Mouse (Mus musculus) thymus, postnatal 10 days (tissue): ENCODE measurements at regions not wholly inside any gene's neighbourhood (a gene's known extent, or its start where the extent isn't known, plus 50 kb on each side); places are given as distances from the start of the nearest gene placed in this dataset.
"Not testable (repeated sequence)": the region's sequence is repeated elsewhere in the genome, so short reads cannot be mapped to it uniquely, and the experiment has no call there.

Source experiments
- DNase-seq, 2 experiments: peaks; one replicate each; pipeline ENCODE4 v3.0.0; 2021; ENCODE audit warnings: low spot score in 2 of 2

DNA sequence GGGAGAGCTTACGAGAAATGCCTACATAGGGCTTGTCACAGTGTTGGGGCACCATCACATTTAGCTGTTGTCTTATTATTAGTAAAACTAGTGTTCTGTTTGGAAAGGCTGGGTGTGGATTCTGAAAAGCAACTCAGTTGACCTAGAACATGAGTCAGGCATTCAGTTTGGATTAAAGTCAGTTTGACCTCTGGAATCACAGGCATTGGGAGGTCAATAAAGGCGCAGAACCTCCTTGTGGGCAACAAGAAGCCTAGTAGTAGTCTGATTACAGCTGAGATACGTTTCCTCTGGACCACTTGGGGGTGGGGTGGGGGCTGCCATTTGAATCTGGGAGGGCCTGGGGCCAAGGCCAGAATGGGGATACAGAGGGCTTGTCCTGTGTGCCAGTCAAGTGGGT lies 52.1 kb upstream of the Map3k1 start:
- DNase-seq: no peak

DNA sequence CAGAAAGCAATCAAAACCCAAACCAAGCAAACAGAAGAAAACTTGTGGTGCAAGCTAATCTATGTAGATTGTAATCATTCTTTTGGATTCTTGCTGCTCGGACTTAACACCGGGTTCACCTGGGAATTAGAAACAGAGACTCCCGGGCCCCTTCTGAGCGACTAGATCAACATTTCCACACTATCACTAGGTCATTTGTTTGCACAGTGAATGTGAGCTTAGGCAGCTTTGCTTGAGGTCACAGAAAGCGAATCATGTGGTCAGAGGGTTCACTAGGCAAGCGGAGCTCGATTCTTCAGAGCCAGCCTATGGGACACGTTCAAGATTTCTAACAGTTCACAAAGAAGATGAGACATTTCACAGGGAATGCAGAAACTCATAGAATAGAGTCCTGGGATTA lies 53.5 kb upstream of the Map3k1 start:
- DNase-seq: no peak

DNA sequence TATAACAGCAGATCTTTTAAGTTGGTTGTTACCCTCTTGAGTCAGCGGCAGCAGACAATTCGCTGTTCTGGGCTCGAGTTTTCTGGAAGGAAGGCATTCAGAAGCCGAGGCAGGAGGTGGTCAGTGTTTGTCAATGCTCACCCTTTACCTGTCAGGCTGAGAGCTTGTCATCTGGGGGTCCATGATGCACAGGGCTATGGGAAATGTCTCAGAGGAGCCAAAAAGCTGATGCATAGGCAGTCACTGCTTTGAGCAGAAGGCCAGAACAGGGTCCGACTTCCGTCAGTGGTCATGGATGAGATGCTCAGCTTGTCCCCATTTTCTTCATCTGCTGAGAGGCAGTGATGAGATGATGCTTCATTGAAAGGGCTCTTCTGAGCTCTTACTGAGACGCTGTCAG lies 57.2 kb upstream of the Map3k1 start:
- no peak for DNase-seq

DNA sequence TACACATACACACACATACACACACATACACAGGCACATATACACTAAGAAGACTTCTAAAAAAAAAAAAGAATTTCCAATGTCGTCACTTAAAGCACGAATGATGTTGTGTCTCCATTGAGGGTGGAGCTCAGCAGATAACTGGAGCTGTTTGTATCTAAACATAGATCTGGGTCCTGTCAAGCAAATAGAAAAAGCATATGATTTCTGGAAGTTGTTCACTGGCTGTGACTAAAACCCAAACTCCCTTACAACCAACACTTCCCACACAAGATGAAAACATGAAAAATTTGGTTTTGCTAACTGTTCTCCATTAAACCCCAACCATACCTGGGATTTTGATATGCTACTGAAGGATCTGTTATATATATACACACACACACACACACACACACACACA lies 58.5 kb upstream of the Map3k1 start:
- no peak for DNase-seq

DNA sequence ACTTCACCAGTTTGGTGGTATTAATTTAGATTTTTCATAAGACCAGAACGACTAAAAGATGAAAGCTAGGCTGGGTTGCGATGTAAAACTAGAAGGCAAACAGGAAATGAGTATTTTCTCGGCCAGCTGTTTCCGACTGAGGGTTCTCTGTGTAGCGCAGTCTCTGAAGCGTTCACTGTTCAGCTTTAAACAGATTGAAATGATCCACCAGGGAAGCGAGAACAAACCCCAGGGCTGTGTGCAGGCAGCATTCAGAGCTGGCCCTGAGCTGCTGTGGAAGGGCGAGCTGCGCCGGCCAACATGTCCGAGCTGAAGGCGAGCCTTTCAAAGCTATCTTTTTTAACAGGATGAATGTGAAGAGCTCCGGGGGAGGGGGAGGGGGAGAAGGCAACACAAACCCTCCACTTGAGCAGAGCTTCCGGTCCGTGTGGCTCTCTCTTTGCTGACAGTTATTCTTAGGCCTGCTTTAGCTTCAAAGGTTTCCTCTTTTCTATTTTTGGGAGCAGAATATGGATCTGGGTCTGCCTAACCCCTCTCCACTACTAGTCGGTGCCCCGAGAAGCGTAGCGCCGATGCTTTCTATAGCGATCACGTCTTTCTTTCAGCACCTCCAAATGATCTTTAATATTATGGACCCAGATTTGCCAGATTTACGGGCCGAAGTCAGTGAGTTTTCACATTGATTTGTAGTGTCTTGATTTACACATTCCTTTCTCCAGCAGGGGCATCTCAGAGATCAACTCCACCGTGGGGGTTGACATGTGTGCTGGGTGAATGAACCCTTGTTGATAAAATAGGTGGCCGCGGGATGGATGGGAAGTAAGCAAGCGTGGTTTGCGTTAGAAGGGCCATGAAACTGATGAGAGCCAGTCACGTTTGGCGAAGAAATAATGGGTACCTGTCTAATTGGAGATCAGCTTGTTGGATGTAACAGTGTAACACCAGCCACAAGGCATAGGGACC lies 59.3 kb upstream of the Map3k1 start:
- peak; percentile 58 to 67 for DNase-seq

DNA sequence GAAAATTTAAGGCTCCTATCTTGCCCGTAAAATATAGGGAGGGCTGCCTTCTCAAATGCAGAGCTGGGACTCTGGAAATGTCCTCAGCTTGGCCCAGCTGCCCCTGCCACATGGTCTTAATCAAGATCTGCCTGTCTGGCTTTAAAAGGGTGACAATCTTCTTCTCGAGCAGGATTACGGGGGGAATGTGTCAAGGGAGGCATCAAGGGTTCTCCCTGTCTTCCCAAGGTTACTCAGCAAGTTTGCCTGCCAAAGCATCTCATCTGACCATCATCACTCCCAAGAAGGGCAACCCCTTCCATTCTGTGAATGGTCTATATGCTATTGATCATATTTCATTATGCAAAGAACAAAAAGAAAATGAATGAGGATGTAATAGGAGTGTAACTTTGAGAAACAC lies 60.2 kb upstream of the Map3k1 start:
- no peak for DNase-seq

DNA sequence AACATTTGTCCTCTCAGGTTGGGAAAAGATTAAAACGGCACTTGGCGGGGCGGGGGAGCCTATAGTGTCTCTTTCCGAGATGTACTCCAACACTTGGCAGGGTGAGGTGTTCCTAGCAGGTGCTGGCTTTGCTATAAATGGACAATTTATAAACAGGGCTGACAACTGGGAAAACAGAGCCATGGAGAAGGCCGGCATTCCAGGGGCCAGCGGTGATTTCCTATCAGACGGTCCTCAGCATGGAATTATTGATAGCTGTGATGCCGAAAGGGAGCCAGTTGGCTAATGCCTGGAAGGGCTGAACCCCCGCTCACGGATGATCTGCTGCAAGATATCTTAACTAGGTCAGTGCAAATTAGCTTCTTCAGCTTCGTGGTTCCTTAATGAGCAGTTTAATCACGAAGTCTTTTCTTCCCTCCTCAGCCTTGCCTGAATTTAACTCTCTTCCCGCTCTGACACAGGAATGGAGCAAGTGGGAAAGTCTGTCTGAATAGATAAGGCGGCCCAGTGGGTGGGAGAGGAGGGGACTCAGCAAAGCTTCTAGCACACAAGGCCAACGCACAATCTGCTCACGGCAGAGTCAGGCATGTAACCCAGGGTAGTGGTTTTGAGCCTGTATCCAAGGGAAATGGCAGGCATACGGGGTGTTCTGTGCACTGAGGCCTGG lies 61.1 kb upstream of the Map3k1 start:
- DNase-seq: no peak

DNA sequence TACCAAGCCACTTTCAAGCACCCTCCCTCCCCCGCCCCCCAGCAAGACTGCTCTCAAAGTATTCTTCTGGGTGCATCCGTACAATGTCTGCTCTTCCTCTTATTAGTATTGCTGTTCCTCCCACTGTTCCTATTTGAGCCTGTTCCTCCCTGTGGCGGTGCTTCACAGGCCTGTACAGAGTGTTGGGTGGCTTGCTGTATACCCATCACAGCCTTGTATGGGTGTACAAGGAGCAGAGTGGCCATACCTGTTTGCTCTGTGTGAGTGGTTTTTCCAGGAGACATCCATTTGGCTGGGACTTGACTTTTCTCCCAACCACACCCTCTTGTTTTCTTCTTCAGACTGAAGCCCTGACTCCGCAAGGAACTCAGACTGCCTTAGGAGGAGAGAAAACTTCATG lies 61.7 kb upstream of the Map3k1 start:
- DNase-seq: no peak

DNA sequence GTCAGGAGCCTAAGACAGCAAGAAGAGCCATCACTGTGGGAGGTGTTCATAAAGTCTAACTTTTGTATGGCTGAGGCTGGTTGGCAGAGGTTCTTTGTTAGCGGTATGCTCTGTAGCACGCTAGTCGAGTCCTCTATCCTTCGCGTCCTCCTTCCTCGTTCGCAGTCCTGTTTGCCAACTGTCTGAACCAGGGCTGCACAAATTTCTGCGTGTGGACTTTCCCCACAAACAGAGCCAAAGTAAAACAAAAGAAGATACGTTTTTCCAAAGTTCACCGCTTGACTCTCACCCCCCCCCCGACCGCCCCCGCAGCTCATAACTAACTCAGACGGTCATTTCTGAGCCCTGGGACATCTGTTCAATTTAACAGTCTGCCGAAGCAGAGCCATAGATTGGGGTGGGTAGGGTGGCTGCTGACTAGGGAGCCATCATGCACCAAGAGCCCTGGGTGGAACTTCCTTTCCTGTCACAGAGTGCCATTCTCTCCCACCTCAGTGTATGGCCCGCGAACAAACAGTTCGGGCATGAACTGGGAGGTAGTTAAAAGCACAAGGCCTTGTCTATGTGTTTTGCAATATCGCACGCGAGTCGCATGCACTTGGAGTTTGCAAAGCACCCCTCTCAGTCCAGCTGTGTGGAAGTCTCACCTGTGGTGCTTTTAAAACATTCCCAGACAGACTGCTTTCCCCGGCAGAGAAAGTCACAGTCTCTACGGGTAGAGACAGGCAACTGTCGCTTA lies 63.0 kb upstream of the Map3k1 start:
- DNase-seq: no peak

DNA sequence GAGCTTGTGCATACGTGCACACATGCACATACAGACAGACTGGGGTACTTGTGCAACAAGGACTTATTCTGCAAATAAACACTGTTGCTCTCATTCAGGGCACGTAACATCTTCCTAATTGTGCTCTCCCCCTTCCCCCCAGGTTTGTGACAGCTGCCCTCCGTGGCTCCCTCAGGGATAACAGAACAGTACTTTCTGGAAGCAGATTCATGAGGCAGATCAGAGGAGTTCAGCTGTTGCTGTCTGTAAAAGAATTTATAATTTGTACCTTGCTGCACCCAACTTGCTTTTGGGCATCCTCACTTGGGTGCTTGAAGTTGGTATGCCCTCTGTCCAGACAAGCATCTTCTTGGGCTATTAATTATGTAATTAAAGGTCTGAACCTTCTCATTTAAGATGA lies 65.5 kb upstream of the Map3k1 start:
- no peak for DNase-seq

DNA sequence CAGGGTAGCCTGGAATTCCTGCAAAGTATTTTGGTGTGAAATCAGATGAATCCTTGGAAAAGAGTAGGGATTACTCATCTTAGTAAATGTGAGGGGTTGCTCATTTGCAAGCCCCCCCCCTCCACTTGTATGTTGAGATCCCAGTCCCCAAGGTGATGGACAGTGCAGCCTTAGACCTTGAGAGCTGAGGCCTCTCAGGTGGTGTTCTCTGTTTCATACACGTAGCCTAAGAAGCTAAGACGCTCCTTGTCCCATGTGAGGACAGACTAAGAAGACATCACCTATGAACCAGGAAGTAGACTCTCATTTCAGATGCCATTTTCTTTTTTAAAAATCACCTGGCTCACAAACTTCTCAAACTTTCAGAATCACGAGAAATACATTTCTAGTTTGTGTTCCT lies 67.6 kb upstream of the Map3k1 start:
- no peak for DNase-seq

DNA sequence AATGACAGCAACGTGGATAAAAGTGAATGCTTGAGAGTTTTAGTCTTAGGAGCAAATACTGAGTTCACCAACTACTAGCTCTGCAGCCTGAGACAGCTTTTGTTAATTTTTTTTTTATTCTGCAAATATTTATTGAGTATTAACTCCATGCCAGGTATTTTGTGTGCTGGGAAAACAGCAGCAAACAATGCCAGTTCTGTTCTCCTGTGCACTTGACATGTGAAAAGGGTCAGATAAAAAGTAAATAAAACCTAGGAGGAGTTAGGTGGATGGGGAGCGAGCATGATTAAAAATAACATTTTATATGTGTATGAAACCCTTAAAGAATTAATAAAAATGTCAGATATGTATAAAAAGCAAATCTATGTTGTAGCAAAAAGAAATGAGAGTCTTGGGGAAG lies 68.1 kb upstream of the Map3k1 start:
- DNase-seq: no peak

DNA sequence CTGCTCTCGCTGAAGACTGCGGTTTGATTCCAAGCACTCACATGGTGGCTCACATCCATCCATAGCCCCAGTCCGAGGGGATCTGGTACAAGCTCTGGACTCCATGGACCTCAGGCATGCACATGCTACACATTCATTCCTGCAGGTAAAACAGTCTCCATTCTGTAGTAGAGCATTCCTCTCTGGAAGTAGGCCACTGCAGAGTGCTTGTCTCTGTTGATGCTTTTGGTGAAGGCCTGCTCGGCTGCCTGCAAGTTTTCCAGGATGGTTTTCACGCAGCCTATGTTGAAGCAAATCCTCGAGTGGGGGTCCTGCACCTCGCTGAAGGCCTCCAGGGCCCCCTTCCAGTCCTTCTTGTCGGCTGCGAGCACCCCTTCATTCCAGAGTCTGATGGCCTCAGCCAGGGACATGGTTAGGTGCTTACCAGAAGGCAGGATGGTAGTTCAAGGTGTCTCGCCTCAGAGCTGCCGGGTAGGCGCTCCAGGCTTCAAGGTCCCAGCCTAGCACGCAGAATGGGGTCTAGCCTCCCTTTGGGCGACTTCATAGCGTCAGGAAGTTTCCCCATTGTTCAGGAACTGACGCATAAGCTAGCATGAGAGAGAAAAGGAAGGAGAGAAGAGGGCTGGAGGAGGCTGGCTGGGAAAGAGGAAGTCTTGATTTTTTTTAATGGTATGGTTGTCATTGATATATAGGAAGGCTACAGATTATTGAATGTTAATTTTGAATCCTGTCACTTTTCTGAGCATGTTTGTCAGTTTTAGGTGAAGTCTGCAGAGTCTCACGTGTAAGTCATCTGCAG lies 75.2 kb upstream of the Map3k1 start:
- not testable (repeated sequence) for DNase-seq

DNA sequence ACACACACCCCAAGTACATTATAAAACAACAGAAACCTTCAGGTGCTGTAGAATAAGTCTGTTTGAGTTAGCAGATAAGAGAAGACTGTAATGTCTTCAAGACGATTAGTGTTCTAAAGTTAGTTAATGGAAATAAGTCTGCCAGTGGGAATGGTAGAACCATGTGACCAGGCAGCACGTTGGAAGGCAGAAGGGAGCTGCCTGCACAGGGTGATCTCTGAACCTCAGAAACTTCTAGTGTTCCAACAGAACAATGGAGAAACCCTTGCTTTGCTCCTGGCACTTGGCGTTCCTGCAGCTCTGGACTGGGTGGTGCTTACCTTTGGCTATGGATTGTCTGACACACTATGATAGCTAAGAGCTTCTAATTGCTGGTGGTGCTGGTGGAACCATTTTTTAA lies 82.0 kb upstream of the Map3k1 start:
- DNase-seq: no peak

DNA sequence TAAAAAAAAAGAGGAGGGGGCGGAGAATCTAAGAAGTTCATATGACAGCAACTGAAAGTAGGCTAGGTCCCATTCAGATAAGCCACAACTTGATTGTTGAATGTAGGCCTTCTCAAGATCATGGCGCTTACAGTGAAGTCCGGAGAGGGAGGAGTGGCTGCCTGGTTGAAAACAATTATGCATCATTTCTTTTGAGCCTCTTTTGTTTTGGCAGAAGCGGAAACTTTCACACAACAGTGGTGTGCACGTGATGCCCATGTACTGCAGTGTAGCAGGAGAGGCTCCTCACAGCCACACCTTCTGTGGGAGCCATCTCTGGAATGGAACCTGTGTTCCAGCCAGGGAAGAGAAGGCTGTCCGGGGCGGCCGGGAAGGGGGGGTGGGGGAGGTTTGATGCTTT lies 83.3 kb upstream of the Map3k1 start:
- no peak for DNase-seq

DNA sequence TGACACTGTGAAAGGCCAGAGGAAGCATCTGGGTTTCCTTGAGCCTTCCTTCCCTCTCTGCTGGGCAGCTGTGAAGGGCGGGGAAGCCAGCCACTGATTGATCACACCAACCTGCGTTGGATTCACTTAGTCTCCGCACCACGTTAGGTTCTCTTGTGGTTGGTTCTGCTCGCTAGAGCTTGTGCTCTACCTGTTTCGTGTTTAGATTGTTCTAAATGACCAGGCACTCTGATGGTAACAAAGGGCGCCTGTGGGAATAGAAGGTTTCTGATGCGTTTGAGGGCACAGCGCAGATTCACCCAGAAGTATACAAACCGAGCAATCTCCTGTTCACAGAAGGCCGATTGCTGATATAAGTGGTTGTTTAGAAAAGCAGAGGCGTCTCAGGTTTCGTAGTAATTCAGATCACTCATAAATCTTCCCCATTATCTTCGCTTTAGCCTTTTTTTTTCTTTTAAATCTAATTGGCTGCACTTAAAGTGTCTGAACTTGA lies 84.5 kb upstream of the Map3k1 start:
- DNase-seq: no peak

DNA sequence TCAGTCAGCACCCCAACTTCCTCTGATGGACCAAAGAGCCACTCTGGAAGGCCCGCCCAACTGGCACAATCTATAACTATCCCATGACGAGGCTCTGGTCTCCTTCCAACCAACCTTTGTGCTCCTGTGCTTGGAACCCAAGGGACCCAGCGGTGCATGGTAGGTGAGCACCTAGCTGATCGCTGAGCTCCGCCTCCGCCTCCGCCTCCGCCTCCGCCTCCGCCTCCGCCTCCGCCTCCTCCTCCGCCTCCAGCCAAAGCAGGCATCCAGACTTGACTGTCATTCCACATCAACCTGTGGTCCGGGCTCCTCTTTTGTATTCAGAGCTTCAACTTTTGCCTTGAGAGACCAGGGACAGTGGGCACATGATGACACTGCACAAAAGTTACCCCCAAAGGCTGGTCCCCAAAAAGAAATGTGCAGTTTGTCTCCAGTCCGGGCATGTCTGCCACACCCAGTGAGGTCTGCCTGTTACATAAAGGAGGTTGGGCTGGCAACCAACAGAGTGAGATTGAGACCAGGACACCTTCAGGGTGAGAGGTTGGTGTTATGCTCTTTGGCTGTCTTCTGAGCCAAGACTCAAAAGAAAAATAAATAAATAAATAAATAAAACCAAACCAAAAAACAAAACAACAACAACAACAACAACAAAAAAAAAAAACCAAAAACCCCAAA lies 86.1 kb upstream of the Map3k1 start:
- peak; percentile 23 to 25 for DNase-seq

DNA sequence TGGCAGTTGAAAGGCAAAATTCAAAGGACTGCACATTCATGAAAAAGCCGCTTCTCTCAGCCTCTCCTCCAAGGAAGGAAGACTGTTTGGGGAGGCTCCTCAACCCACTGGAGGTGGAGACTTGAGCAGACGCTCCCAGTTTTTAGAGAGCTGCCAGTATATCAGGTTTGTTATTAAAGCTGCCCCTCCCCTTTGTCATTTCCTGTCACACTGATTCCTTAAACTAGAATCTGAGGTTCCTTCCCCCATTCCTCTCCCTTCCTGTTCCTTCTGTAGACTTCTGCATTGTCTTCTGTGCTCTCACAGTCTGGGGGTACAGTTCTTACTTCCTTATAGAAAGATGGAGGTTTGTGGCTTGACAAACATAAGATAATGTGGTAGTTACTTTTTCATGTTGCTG lies 87.5 kb upstream of the Map3k1 start:
- DNase-seq: no peak

DNA sequence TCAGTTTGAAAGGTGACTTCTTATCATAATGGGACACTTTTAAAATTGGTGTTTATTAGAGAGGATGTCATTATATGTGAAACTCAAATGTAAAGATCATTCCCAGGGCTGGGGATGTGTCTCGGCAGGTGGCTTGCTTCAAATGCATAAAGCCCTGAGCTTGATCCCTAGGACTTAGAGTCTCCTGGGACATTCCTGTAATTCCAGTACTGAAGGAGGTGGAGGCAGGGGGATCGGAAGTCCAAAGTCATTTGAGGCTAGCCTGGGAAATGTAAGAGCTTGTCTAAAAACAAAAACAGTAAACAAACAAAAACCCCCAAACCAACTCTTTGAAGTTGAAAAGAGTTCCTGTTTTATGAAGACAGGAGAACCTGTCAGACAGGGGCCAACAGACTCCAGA lies 94.6 kb upstream of the Map3k1 start:
- no peak for DNase-seq

DNA sequence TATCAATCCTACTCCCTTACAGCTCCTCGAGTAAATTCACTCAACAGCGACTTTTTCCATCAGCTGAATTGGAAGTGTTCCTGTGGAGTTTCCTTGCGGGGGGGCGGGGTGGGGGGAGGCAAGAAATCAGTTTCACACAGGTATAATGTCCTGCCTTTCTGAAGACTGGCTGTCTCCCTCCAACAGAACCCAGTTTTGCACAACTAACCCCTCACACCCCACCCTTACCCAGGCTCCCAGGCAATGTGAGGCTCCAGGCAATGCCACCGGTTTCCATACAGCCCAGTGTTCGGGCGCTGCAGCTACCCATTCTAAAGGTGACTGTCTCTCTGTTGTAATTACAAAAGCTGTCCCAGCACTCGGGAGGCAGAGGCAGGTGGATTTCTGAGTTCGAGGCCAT lies 95.1 kb upstream of the Map3k1 start:
- DNase-seq: no peak

DNA sequence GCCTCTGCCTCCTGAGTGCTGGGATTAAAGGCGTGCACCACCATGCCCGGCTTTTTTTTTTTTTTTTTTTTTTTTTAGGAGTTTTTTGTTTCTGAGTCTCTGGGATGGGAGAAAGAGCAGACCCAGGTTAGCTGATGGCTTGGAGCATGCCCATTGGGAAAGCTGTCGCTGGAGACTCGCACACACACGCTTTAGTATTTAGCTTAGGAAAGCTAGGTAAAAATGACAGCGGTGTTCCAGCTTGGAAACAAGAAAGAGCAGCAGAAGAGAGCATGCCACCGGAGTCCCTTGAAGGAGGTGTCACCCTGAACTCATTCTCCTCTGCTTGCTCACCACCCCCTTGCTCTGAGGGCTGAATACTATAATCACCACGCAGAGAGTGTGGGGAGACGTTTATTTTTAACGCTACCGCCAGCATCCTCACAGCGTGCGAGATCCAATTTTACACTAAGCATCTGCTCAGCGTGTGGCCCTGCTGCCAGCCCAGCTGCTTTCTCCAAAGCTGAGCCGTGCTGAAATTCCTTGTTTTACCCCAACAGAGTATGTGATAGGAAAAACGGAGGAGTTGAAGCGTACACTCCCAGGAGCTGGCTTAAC lies 95.9 kb upstream of the Map3k1 start:
- DNase-seq: no peak
